Mouse (Mus musculus) CH12.LX (cell line): ENCODE data around the gene Kitl.

Source experiments
- CTCF ChIP-seq, 2 experiments: IDR thresholded peaks in 1 of 2; conservative IDR thresholded peaks in 1 of 2; 2 replicates each; pipeline ENCODE4 v1.5.1; 2011 to 2012; ENCODE audit warnings: low read depth in 2 of 2, low read length in 2 of 2, improper control_type of control experiment in 1 of 2, inconsistent platforms in 1 of 2, mild to moderate bottlenecking in 1 of 2, moderate library complexity in 1 of 2
- EP300 ChIP-seq: IDR thresholded peaks from 2 replicates; pipeline ENCODE4 v1.6.1; 2011; ENCODE audit warnings: low read length, improper control_type of control experiment
- HCFC1 ChIP-seq: IDR thresholded peaks from 2 replicates; pipeline ENCODE4 v1.6.1; 2012; ENCODE audit warnings: low read depth, mild to moderate bottlenecking, inconsistent platforms, low read length, improper control_type of control experiment
- MAFK ChIP-seq: IDR thresholded peaks from 2 replicates; pipeline ENCODE4 v1.6.1; 2011; ENCODE audit warnings: low read length, improper control_type of control experiment; ENCODE audit not compliant: insufficient replicate concordance
- MAX ChIP-seq: IDR thresholded peaks from 2 replicates; pipeline ENCODE4 v1.6.1; 2011; ENCODE audit warnings: low read length, improper control_type of control experiment
- MAZ ChIP-seq: IDR thresholded peaks from 2 replicates; pipeline ENCODE4 v1.6.1; 2012; ENCODE audit warnings: low read depth, mild to moderate bottlenecking, inconsistent platforms, low read length, improper control_type of control experiment, moderate library complexity
- POLR2A ChIP-seq: IDR thresholded peaks from 2 replicates; pipeline ENCODE4 v1.6.1; 2011; ENCODE audit warnings: low read depth, mild to moderate bottlenecking, improper control_type of control experiment, low read length
- POLR2AphosphoS2 ChIP-seq: IDR thresholded peaks from 2 replicates; pipeline ENCODE4 v1.6.1; 2011; ENCODE audit warnings: low read depth, low read length, improper control_type of control experiment
- USF1 ChIP-seq: IDR thresholded peaks from 2 replicates; pipeline ENCODE4 v1.6.1; 2014; ENCODE audit warnings: low read depth, mild to moderate bottlenecking, inconsistent platforms, low read length, improper control_type of control experiment
- ZMIZ1 ChIP-seq: IDR thresholded peaks from 2 replicates; pipeline ENCODE4 v1.6.1; 2012; ENCODE audit warnings: low read depth, mild to moderate bottlenecking, inconsistent platforms, low read length, improper control_type of control experiment
- ZNF384 ChIP-seq: IDR thresholded peaks from 2 replicates; pipeline ENCODE4 v1.6.1; 2012; ENCODE audit warnings: low read depth, low read length, improper control_type of control experiment, inconsistent platforms

DNA sequence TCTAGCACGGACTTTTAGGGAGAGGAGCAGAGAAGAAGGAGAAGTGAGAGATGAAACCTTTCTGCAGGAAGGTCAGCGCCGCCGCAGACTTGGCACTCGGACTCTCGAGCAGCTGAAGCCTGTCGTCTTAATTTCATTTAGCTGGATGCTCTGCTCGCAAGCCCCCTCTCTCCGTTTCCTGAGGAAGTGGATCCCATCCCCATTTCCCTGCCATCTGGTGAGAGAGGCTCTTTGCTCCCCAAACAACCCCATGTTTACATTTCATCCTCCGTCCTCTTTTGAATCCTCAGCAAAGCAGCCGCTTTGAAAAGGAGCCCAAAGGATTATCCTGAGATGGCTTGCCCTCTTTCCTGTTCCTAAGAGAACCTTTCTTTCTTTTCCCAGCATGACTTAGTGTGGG, 16.2 kb downstream of the Kitl start:
- TF ChIP-seq ZMIZ1 (no peak), HCFC1 (no peak), MAX (no peak), CTCF (conservative IDR thresholded peaks at IDR 0.05 in 1 of 2, IDR thresholded peaks at IDR 0.05 in 1 of 2; ENCODE audit: low read depth in 2 of 2, low read length in 2 of 2) (no peak), EP300 (no peak), POLR2AphosphoS2 (no peak), MAFK (no peak), POLR2A (no peak), USF1 (no peak), ZNF384 (no peak), MAZ (no peak)
